11 mouse cellular contexts compared by ENCODE assay signal in the genomic region with DNA sequence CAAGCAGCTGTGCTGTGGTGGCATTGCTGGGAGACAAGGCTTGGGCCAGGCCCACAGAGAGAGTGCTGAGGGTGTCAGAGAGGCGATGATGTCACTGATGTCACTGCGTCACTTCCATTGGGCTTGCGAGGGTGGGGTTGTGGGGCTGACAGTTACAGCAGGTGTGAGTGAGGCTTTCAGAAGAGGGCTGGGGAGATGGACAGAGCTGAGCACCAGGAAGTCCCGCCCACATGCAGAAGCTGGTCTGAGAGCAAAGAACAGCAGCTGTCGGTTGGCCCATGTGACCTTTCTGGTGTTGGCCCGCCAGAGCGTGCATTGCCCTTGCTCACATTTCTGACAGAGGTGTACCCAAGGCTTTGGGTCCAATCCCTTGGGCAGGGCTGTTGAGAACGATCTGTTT. TPM values are rescaled to one million over a fixed set of nuclear protein-coding genes. Genes with fewer than 3 reads are reported as not detected.
A peak's percentile ranks its signal among the peaks of the same experiment; 100 is the strongest.
DNase-seq lines count a peak whose midpoint lies in the region; ATAC-seq lines count a peak whose summit lies in the region.
"Had no signal": no experiment of that assay in that cellular context is flagged by ENCODE, and none has a peak within 500 bp of the region (broad histone marks: within the 10 kb centered on the region; RNA-seq: fewer than 3 reads in every experiment).

No protein-coding gene starts in this region.

- H3K36me3 ChIP-seq in forebrain, embryonic 10.5 days (replicated peaks): peaks cover 74% of the 10 kb centered on the region
- peaks cover 5% of the 10 kb centered on the region; the same call in 1 of the 2 replicates for H3K36me3 ChIP-seq in forebrain, embryonic 15.5 days
- H3K36me3 ChIP-seq in midbrain, embryonic 12.5 days: peaks cover 19% of the 10 kb centered on the region
- no peaks in the 10 kb centered on the region; the same call in 1 of the 2 replicates for H3K36me3 ChIP-seq in midbrain, embryonic 16.5 days (ENCODE audit: control insufficient read depth, insufficient read depth, low read length)
- H3K36me3 ChIP-seq in liver, embryonic 16.5 days (ENCODE audit: control insufficient read depth, insufficient read depth): no peaks in the 10 kb centered on the region; the same call in 1 of the 2 replicates

- H3K9ac ChIP-seq in forebrain, embryonic 15.5 days (replicated peaks): no peak overlapping the region
- no peak overlapping the region; the same call in 1 of the 2 replicates for H3K9ac ChIP-seq in midbrain, embryonic 12.5 days (replicated peaks)
- no peak overlapping the region for H3K9ac ChIP-seq in midbrain, embryonic 16.5 days (ENCODE audit: low read depth, low read length)
- H3K9ac ChIP-seq in liver, embryonic 16.5 days (ENCODE audit: low read depth, low read length): peak overlapping the region; percentile 60

- H3K4me2 ChIP-seq in forebrain, embryonic 15.5 days (replicated peaks): no peak overlapping the region
- no peak overlapping the region for H3K4me2 ChIP-seq in midbrain, embryonic 12.5 days (replicated peaks)
- no peak overlapping the region for H3K4me2 ChIP-seq in midbrain, embryonic 16.5 days (ENCODE audit: low read length)
- H3K4me2 ChIP-seq in liver, embryonic 16.5 days (ENCODE audit: low read depth, low read length): peak overlapping the region; percentile 74; the same call in 1 of the 2 replicates

- WGBS in forebrain, embryonic 10.5 days: 78% methylated on average over 8 of the region's 8 CpGs
- 75% methylated on average over 8 of the region's 8 CpGs for WGBS in forebrain, embryonic 15.5 days
- WGBS in midbrain, embryonic 12.5 days: 71% methylated on average over 8 of the region's 8 CpGs
- WGBS in midbrain, embryonic 16.5 days: 73% methylated on average over 8 of the region's 8 CpGs
- 48% methylated on average over 8 of the region's 8 CpGs for WGBS in liver, embryonic 16.5 days (ENCODE audit: insufficient replicate concordance)

- H3K9me3 ChIP-seq in forebrain, embryonic 10.5 days: no peaks in the 10 kb centered on the region
- H3K9me3 ChIP-seq in forebrain, embryonic 15.5 days: no peaks in the 10 kb centered on the region
- no peaks in the 10 kb centered on the region for H3K9me3 ChIP-seq in midbrain, embryonic 12.5 days
- H3K9me3 ChIP-seq in midbrain, embryonic 16.5 days (replicated peaks; ENCODE audit: control insufficient read depth, low read length, poor library complexity, severe bottlenecking): no peaks in the 10 kb centered on the region
- no peaks in the 10 kb centered on the region for H3K9me3 ChIP-seq in liver, embryonic 16.5 days (replicated peaks; ENCODE audit: control insufficient read depth, low read length)

- H3K4me1 ChIP-seq in forebrain, embryonic 10.5 days: peaks cover 14% of the 10 kb centered on the region
- 0 out of 2 replicates have a peak, but pooled peaks cover 3% of the 10 kb centered on the region for H3K4me1 ChIP-seq in forebrain, embryonic 15.5 days
- peaks cover 8% of the 10 kb centered on the region; the same call in 1 of the 2 replicates for H3K4me1 ChIP-seq in midbrain, embryonic 12.5 days
- H3K4me1 ChIP-seq in midbrain, embryonic 16.5 days (ENCODE audit: control insufficient read depth, insufficient read depth, low read length): peaks cover 10% of the 10 kb centered on the region
- H3K4me1 ChIP-seq in liver, embryonic 16.5 days (ENCODE audit: control insufficient read depth, low read depth, low read length): peaks cover 51% of the 10 kb centered on the region

- ATAC-seq in forebrain, embryonic 15.5 days (replicated peaks): no peak
- no peak for ATAC-seq in midbrain, embryonic 12.5 days (ENCODE audit: low FRiP score, low read depth)
- ATAC-seq in midbrain, embryonic 16.5 days: no peak
- ATAC-seq in liver, embryonic 16.5 days (ENCODE audit: low read depth): peak; percentile 5
- ATAC-seq: activated CD4-positive, CD25-positive, alpha-beta regulatory T cell, adult 4 months had no signal

- DNase-seq in forebrain, embryonic 10.5 days (ENCODE audit: extremely low spot score, low spot score): no peak
- DNase-seq in thymus, postnatal 4 days: peak; percentile 72
- no peak for DNase-seq in testis, postnatal 14 days (ENCODE audit: low spot score)
- DNase-seq in cerebellum, postnatal 36 days: no peak
- DNase-seq: midbrain, embryonic 14.5 days; right cerebral cortex, adult 18-20 months had no signal

- H3K4me3 ChIP-seq in forebrain, embryonic 10.5 days: no peak overlapping the region; the same call in 1 of the 2 replicates
- H3K4me3 ChIP-seq in forebrain, embryonic 15.5 days: no peak overlapping the region
- no peak overlapping the region for H3K4me3 ChIP-seq in midbrain, embryonic 12.5 days
- no peak overlapping the region for H3K4me3 ChIP-seq in midbrain, embryonic 16.5 days (ENCODE audit: low read depth, low read length)
- H3K4me3 ChIP-seq in liver, embryonic 16.5 days (ENCODE audit: low read depth, low read length): peak overlapping the region; percentile 43

- peak overlapping the region; percentile 68; the same call in 1 of the 2 replicates for H3K27ac ChIP-seq in forebrain, embryonic 10.5 days
- no peak overlapping the region for H3K27ac ChIP-seq in forebrain, embryonic 15.5 days (replicated peaks)
- peak overlapping the region; percentile 46; the same call in 1 of the 2 replicates for H3K27ac ChIP-seq in midbrain, embryonic 12.5 days (replicated peaks)
- H3K27ac ChIP-seq in midbrain, embryonic 16.5 days (ENCODE audit: low read length): no peak overlapping the region
- H3K27ac ChIP-seq in liver, embryonic 16.5 days (ENCODE audit: low read length): peak overlapping the region; percentile 89

- no peaks in the 10 kb centered on the region for H3K27me3 ChIP-seq in forebrain, embryonic 10.5 days (ENCODE audit: poor library complexity, severe bottlenecking)
- H3K27me3 ChIP-seq in forebrain, embryonic 15.5 days: no peaks in the 10 kb centered on the region
- peaks cover 62% of the 10 kb centered on the region for H3K27me3 ChIP-seq in midbrain, embryonic 12.5 days
- H3K27me3 ChIP-seq in midbrain, embryonic 16.5 days (ENCODE audit: control insufficient read depth, insufficient read depth, low read depth, low read length): no peaks in the 10 kb centered on the region
- no peaks in the 10 kb centered on the region for H3K27me3 ChIP-seq in liver, embryonic 16.5 days (ENCODE audit: control insufficient read depth, insufficient read depth, low read depth, low read length)

RNA-seq across cellular contexts. Expression of gene Rbm19, which starts 23.0 kb away (rescaled TPM):
- 36.2 and 38.4 TPM in 2 replicates for polyA plus RNA-seq in forebrain, embryonic 10.5 days (2016; fragmentation: Nextera tagmentation; extraction: Ambion mirVana)
- 15.2 and 19.3 TPM in 2 replicates for polyA plus RNA-seq in forebrain, embryonic 15.5 days (2015; fragmentation: Nextera tagmentation; extraction: Ambion mirVana)
- 26.7 and 29.5 TPM in 2 replicates for polyA plus RNA-seq in midbrain, embryonic 12.5 days (2016; fragmentation: Nextera tagmentation; extraction: Ambion mirVana)
- 18.7 and 19.3 TPM in 2 replicates for polyA plus RNA-seq in midbrain, embryonic 16.5 days (2015; fragmentation: Nextera tagmentation; extraction: Ambion mirVana)
- polyA plus RNA-seq in liver, embryonic 16.5 days (2015; fragmentation: Nextera tagmentation; extraction: Ambion mirVana): 8.8 and 10.5 TPM in 2 replicates

Comparison
In these comparisons a context has a peak if more than half of its experiments do, and no peak if none do; other contexts are left out.
1. H3K27ac ChIP-seq: peak in forebrain, embryonic 10.5 days (single experiment), midbrain, embryonic 12.5 days (single experiment) and liver, embryonic 16.5 days (single experiment); none in forebrain, embryonic 15.5 days (single experiment) and midbrain, embryonic 16.5 days (single experiment).